Mouse (Mus musculus): ENCODE data around the gene Nln. TPM values are rescaled to one million over a fixed set of nuclear protein-coding genes. Genes with fewer than 3 reads are reported as not detected.
A peak's percentile ranks its signal among the peaks of the same experiment; 100 is the strongest.

Gene Nln
- polyA plus RNA-seq, 1 experiment from 2014 or later, result 24.7 TPM

GRCm38 (mm10) chr13:104024856-104025709 lies 84.3 kb downstream of the Nln start:
- Histone ChIP-seq H3K4me1 (replicated peaks; ENCODE audit: control insufficient read depth, insufficient read depth, low read length) (peaks cover 43% of the 10 kb centered on the region), H3K9ac (ENCODE audit: low read length) (no peak overlapping the region), H3K36me3 (ENCODE audit: control insufficient read depth, insufficient read depth, low read length) (no peaks in the 10 kb centered on the region), H3K27ac (ENCODE audit: low read depth) (peak overlapping the region; percentile 94), H3K9me3 (ENCODE audit: control insufficient read depth, low read length) (no peaks in the 10 kb centered on the region), H3K27me3 (replicated peaks; ENCODE audit: control insufficient read depth, insufficient read depth, low read length) (no peaks in the 10 kb centered on the region), H3K4me3 (ENCODE audit: low read depth, low read length) (no peak overlapping the region), H3K4me2 (ENCODE audit: low read length) (peak overlapping the region; percentile 22)
- WGBS, result 27% methylated on average over 18 of the region's 18 CpGs
- ATAC-seq (replicated peaks; ENCODE audit: low FRiP score, low TSS enrichment, low read depth), result no peak
- peak; percentile 70 for DNase-seq (ENCODE audit: low spot score)

GRCm38 (mm10) chr13:104024275-104024674 lies 85.1 kb downstream of the Nln start:
- no peak overlapping the region for H3K4me2 ChIP-seq (ENCODE audit: low read length)
- no peaks in the 10 kb centered on the region for H3K27me3 ChIP-seq (replicated peaks; ENCODE audit: control insufficient read depth, insufficient read depth, low read length)
- peaks cover 43% of the 10 kb centered on the region for H3K4me1 ChIP-seq (replicated peaks; ENCODE audit: control insufficient read depth, insufficient read depth, low read length)
- H3K9ac ChIP-seq (ENCODE audit: low read length), result no peak overlapping the region
- no peak for DNase-seq (ENCODE audit: low spot score)
- H3K4me3 ChIP-seq (ENCODE audit: low read depth, low read length), result no peak overlapping the region
- H3K9me3 ChIP-seq (ENCODE audit: control insufficient read depth, low read length), result no peaks in the 10 kb centered on the region
- WGBS, result 66% methylated on average over 2 of the region's 2 CpGs
- peak overlapping the region; percentile 77; the same call in 1 of the 2 replicates for H3K27ac ChIP-seq (ENCODE audit: low read depth)
- no peak for ATAC-seq (replicated peaks; ENCODE audit: low FRiP score, low TSS enrichment, low read depth)
- H3K36me3 ChIP-seq (ENCODE audit: control insufficient read depth, insufficient read depth, low read length), result no peaks in the 10 kb centered on the region

- ATAC-seq (replicated peaks; ENCODE audit: low FRiP score, low TSS enrichment, low read depth), result peak; percentile 65
- H3K4me1 ChIP-seq (replicated peaks; ENCODE audit: control insufficient read depth, insufficient read depth, low read length), result peaks cover 42% of the 10 kb centered on the region
- peak overlapping the region; percentile 13 for H3K4me2 ChIP-seq (ENCODE audit: low read length)
- no peaks in the 10 kb centered on the region for H3K36me3 ChIP-seq (ENCODE audit: control insufficient read depth, insufficient read depth, low read length)
- no peaks in the 10 kb centered on the region for H3K9me3 ChIP-seq (ENCODE audit: control insufficient read depth, low read length)
- no peaks in the 10 kb centered on the region for H3K27me3 ChIP-seq (replicated peaks; ENCODE audit: control insufficient read depth, insufficient read depth, low read length)
- 46% methylated on average over 11 of the region's 11 CpGs for WGBS
- H3K4me3 ChIP-seq (ENCODE audit: low read depth, low read length), result no peak overlapping the region
- no peak overlapping the region for H3K9ac ChIP-seq (ENCODE audit: low read length)
- peak; percentile 57 for DNase-seq (ENCODE audit: low spot score)
- peak overlapping the region; percentile 77 for H3K27ac ChIP-seq (ENCODE audit: low read depth)
Measured at GRCm38 (mm10) chr13:104023356-104023911, 86.0 kb downstream of the Nln start.

DNA sequence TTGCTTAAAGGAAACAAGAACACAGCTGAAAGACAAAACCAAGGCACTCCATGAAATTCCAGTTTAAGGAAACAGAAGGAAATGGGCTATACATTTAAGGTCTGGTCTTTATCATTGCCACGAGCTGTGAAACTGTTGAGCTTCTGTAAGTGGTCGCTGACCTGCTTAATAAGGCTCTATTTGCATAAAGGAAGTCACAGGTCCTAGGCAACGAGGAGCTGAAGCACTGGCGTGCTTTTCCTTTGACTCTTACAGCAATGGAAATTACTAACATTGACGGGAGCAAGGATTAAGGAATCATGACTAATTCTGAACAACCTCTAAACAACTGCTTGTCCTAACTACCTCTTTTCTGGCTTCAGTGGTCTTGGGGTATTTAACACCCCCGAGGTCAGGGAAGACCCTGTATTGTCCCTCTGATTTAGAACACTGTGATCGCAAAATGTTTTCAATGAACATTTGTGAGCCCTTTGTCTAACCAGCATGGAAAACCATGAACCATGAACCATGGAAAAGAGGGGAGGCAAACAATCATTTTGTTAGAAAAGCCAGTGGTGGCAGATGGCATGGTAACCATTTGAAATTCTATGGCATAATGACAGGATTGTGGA lies 90.8 kb downstream of the Nln start:
- Histone ChIP-seq H3K4me3 (ENCODE audit: low read depth, low read length) (no peak overlapping the region), H3K27me3 (replicated peaks; ENCODE audit: control insufficient read depth, insufficient read depth, low read length) (no peaks in the 10 kb centered on the region), H3K4me1 (replicated peaks; ENCODE audit: control insufficient read depth, insufficient read depth, low read length) (peaks cover 7% of the 10 kb centered on the region), H3K4me2 (ENCODE audit: low read length) (no peak overlapping the region), H3K9ac (ENCODE audit: low read length) (no peak overlapping the region), H3K36me3 (ENCODE audit: control insufficient read depth, insufficient read depth, low read length) (no peaks in the 10 kb centered on the region), H3K9me3 (ENCODE audit: control insufficient read depth, low read length) (no peaks in the 10 kb centered on the region), H3K27ac (ENCODE audit: low read depth) (no peak overlapping the region)
- WGBS, result 59% methylated on average over 7 of the region's 7 CpGs
- ATAC-seq (replicated peaks; ENCODE audit: low FRiP score, low TSS enrichment, low read depth), result no peak
- no peak for DNase-seq (ENCODE audit: low spot score)

GRCm38 (mm10) chr13:104015246-104016105 lies 93.9 kb downstream of the Nln start:
- H3K27ac ChIP-seq (ENCODE audit: low read depth), result no peak overlapping the region
- no peak overlapping the region for H3K9ac ChIP-seq (ENCODE audit: low read length)
- ATAC-seq (replicated peaks; ENCODE audit: low FRiP score, low TSS enrichment, low read depth), result no peak
- WGBS, result 82% methylated on average over 18 of the region's 18 CpGs
- no peaks in the 10 kb centered on the region for H3K4me1 ChIP-seq (replicated peaks; ENCODE audit: control insufficient read depth, insufficient read depth, low read length)
- H3K9me3 ChIP-seq (ENCODE audit: control insufficient read depth, low read length), result no peaks in the 10 kb centered on the region
- H3K4me3 ChIP-seq (ENCODE audit: low read depth, low read length), result no peak overlapping the region
- no peak for DNase-seq (ENCODE audit: low spot score)
- no peak overlapping the region for H3K4me2 ChIP-seq (ENCODE audit: low read length)
- no peaks in the 10 kb centered on the region for H3K36me3 ChIP-seq (ENCODE audit: control insufficient read depth, insufficient read depth, low read length)
- no peaks in the 10 kb centered on the region for H3K27me3 ChIP-seq (replicated peaks; ENCODE audit: control insufficient read depth, insufficient read depth, low read length)

- Histone ChIP-seq H3K4me3 (ENCODE audit: low read depth, low read length) (no peak overlapping the region), H3K4me2 (ENCODE audit: low read length) (no peak overlapping the region), H3K27me3 (replicated peaks; ENCODE audit: control insufficient read depth, insufficient read depth, low read length) (no peaks in the 10 kb centered on the region), H3K9ac (ENCODE audit: low read length) (no peak overlapping the region), H3K9me3 (ENCODE audit: control insufficient read depth, low read length) (no peaks in the 10 kb centered on the region), H3K27ac (ENCODE audit: low read depth) (no peak overlapping the region), H3K36me3 (ENCODE audit: control insufficient read depth, insufficient read depth, low read length) (no peaks in the 10 kb centered on the region), H3K4me1 (replicated peaks; ENCODE audit: control insufficient read depth, insufficient read depth, low read length) (no peaks in the 10 kb centered on the region)
- ATAC-seq (replicated peaks; ENCODE audit: low FRiP score, low TSS enrichment, low read depth) (no peak), DNase-seq (ENCODE audit: low spot score) (no peak)
- WGBS, result 83% methylated on average over 11 of the region's 11 CpGs
Measured at GRCm38 (mm10) chr13:104014038-104014437, 95.4 kb downstream of the Nln start.

GRCm38 (mm10) chr13:104013380-104013779 lies 96.0 kb downstream of the Nln start:
- Histone ChIP-seq H3K9ac (ENCODE audit: low read length) (no peak overlapping the region), H3K4me2 (ENCODE audit: low read length) (no peak overlapping the region), H3K36me3 (ENCODE audit: control insufficient read depth, insufficient read depth, low read length) (no peaks in the 10 kb centered on the region), H3K9me3 (ENCODE audit: control insufficient read depth, low read length) (no peaks in the 10 kb centered on the region), H3K4me3 (ENCODE audit: low read depth, low read length) (no peak overlapping the region), H3K27ac (ENCODE audit: low read depth) (no peak overlapping the region), H3K27me3 (replicated peaks; ENCODE audit: control insufficient read depth, insufficient read depth, low read length) (no peaks in the 10 kb centered on the region), H3K4me1 (replicated peaks; ENCODE audit: control insufficient read depth, insufficient read depth, low read length) (no peaks in the 10 kb centered on the region)
- 76% methylated on average over 6 of the region's 6 CpGs for WGBS
- DNase-seq (ENCODE audit: low spot score) (no peak), ATAC-seq (replicated peaks; ENCODE audit: low FRiP score, low TSS enrichment, low read depth) (no peak)

DNA sequence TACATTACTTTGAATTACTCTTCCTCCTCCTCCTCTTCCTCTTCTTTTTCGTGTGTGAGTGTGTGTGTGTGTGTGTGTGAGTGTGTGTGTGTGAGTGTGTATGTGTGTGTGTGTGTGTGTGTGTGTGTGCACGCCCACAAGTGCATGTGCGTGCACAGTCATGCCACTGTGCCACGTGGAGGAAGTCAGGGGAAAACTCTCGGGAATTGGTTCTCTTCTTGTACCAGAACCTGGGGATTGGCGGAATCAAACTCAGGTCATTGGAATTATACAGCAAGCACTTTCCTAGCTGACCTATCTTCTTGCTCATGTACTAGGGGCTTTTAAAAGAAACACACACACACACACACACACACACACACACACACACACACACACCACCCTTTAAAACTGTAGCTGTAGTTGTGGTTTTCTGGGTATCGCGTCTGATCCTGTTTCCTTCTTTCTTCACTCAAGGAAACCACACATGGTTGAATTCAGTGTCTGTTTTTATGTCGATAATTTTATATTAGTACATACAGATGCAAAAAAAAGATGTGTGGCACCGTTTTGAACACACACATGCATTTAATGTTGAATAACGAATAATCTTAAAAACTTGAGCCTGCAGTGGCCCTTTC lies 97.1 kb downstream of the Nln start:
- Histone ChIP-seq H3K9ac (ENCODE audit: low read length) (no peak overlapping the region), H3K27ac (ENCODE audit: low read depth) (no peak overlapping the region), H3K4me2 (ENCODE audit: low read length) (no peak overlapping the region), H3K4me3 (ENCODE audit: low read depth, low read length) (no peak overlapping the region), H3K9me3 (ENCODE audit: control insufficient read depth, low read length) (no peaks in the 10 kb centered on the region), H3K4me1 (replicated peaks; ENCODE audit: control insufficient read depth, insufficient read depth, low read length) (no peaks in the 10 kb centered on the region), H3K36me3 (ENCODE audit: control insufficient read depth, insufficient read depth, low read length) (no peaks in the 10 kb centered on the region), H3K27me3 (replicated peaks; ENCODE audit: control insufficient read depth, insufficient read depth, low read length) (no peaks in the 10 kb centered on the region)
- WGBS, result 90% methylated on average over 11 of the region's 11 CpGs
- DNase-seq (ENCODE audit: low spot score) (no peak), ATAC-seq (replicated peaks; ENCODE audit: low FRiP score, low TSS enrichment, low read depth) (no peak)
